Mouse (Mus musculus): Measurements from ENCODE around the gene Slc8a1. TPM values are rescaled to one million over a fixed set of nuclear protein-coding genes. Genes with fewer than 3 reads are reported as not detected.

Gene Slc8a1
- total RNA-seq, 2 experiments from 2014 or later: 1,020 to 1,023 TPM

- DNase-seq: peak; percentile 45
Observed at GRCm38 (mm10) chr17:81669062-81669815, 68.9 kb downstream of the Slc8a1 start.

- DNase-seq: no peak
Observed at GRCm38 (mm10) chr17:81668466-81668865, 69.7 kb downstream of the Slc8a1 start.

GRCm38 (mm10) chr17:81667935-81668334 lies 70.2 kb downstream of the Slc8a1 start:
- no peak for DNase-seq

GRCm38 (mm10) chr17:81666551-81666950 lies 71.6 kb downstream of the Slc8a1 start:
- DNase-seq: no peak

- DNase-seq: no peak
Observed at GRCm38 (mm10) chr17:81664916-81665315, 73.3 kb downstream of the Slc8a1 start.

GRCm38 (mm10) chr17:81657828-81658227 lies 80.3 kb downstream of the Slc8a1 start:
- DNase-seq: no peak

GRCm38 (mm10) chr17:81654548-81654947 lies 83.6 kb downstream of the Slc8a1 start:
- DNase-seq: no peak

- no peak for DNase-seq
Observed at GRCm38 (mm10) chr17:81652958-81653357, 85.2 kb downstream of the Slc8a1 start.

GRCm38 (mm10) chr17:81636822-81637221 lies 101.4 kb downstream of the Slc8a1 start:
- DNase-seq: no peak

GRCm38 (mm10) chr17:81630471-81630870 lies 107.7 kb downstream of the Slc8a1 start:
- no peak for DNase-seq

- DNase-seq: peak; percentile 43
Observed at GRCm38 (mm10) chr17:81621188-81621644, 117.0 kb downstream of the Slc8a1 start.

GRCm38 (mm10) chr17:81618461-81618860 lies 119.7 kb downstream of the Slc8a1 start:
- DNase-seq: no peak

- no peak for DNase-seq
Observed at GRCm38 (mm10) chr17:81616326-81616725, 121.9 kb downstream of the Slc8a1 start.

GRCm38 (mm10) chr17:81615391-81615790 lies 122.8 kb downstream of the Slc8a1 start:
- no peak for DNase-seq

- DNase-seq: no peak
Observed at GRCm38 (mm10) chr17:81607515-81607914, 130.7 kb downstream of the Slc8a1 start.

GRCm38 (mm10) chr17:81606084-81606483 lies 132.1 kb downstream of the Slc8a1 start:
- DNase-seq: no peak

GRCm38 (mm10) chr17:81605219-81605660 lies 132.9 kb downstream of the Slc8a1 start:
- no peak for DNase-seq

- no peak for DNase-seq
Observed at GRCm38 (mm10) chr17:81599072-81599471, 139.1 kb downstream of the Slc8a1 start.

- DNase-seq: no peak
Observed at GRCm38 (mm10) chr17:81589791-81590190, 148.4 kb downstream of the Slc8a1 start.

- DNase-seq: no peak
Observed at GRCm38 (mm10) chr17:81586759-81587158, 151.4 kb downstream of the Slc8a1 start.

GRCm38 (mm10) chr17:81579728-81580425 lies 158.3 kb downstream of the Slc8a1 start:
- peak; percentile 52 for DNase-seq

- no peak for DNase-seq
Observed at GRCm38 (mm10) chr17:81576893-81577292, 161.3 kb downstream of the Slc8a1 start.

- DNase-seq: no peak
Observed at GRCm38 (mm10) chr17:81565634-81566372, 172.4 kb downstream of the Slc8a1 start.
